Mouse (Mus musculus): Measurements from ENCODE around the gene Olfr887.

GRCm38 (mm10) chr9:38083772-38084171 is at the start of gene Olfr887:
- TF ChIP-seq CTCF (IDR thresholded peaks at IDR 0.05; ENCODE audit: borderline replicate concordance, insufficient read depth, low read depth, low read length) = no peak
- no peak for TF ChIP-seq POLR2A (IDR thresholded peaks at IDR 0.05; ENCODE audit: borderline replicate concordance, insufficient read depth, low read length)

Data from cerebellum, adult 2 months (tissue).